Mouse (Mus musculus) midbrain, embryonic 13.5 days (tissue): ENCODE measurements around the gene Gpsm2. TPM values are rescaled to one million over a fixed set of nuclear protein-coding genes. Genes with fewer than 3 reads are reported as not detected.

Source experiments
- ATAC-seq: fragments of 200-750 bp; cut with Nextera tagmentation; 2 replicates; pipeline ENCODE4 v1.8.0; 2017; ENCODE audit warnings: mild to moderate bottlenecking, moderate TSS enrichment, moderate library complexity
- H3K27ac ChIP-seq: fragments of 300-500 bp; sonication (generic); 2 replicates; pipeline ENCODE4 v1.5.1; 2015; ENCODE audit warnings: inconsistent platforms, mild to moderate bottlenecking, moderate library complexity
- H3K27me3 ChIP-seq: fragments of 300-500 bp; sonication (generic); 2 replicates; pipeline ENCODE4 v1.6.1; 2015; ENCODE audit warnings: mild to moderate bottlenecking, inconsistent platforms
- H3K36me3 ChIP-seq: fragments of 300-500 bp; sonication (generic); 2 replicates; pipeline ENCODE4 v1.6.1; 2015; ENCODE audit warnings: mild to moderate bottlenecking, inconsistent platforms
- H3K4me1 ChIP-seq: fragments of 300-500 bp; sonication (generic); replicated peaks from 2 replicates; pipeline ENCODE4 v1.6.1; 2015; ENCODE audit warnings: inconsistent platforms
- H3K4me2 ChIP-seq: fragments of 300-500 bp; sonication (generic); replicated peaks from 2 replicates; pipeline ENCODE4 v1.6.1; 2015; ENCODE audit warnings: moderate library complexity, mild to moderate bottlenecking, inconsistent platforms
- H3K4me3 ChIP-seq: fragments of 300-500 bp; sonication (generic); replicated peaks from 2 replicates; pipeline ENCODE4 v1.5.1; 2015; ENCODE audit warnings: mild to moderate bottlenecking, inconsistent platforms
- H3K9ac ChIP-seq: fragments of 300-500 bp; sonication (generic); replicated peaks from 2 replicates; pipeline ENCODE4 v1.6.1; 2015; ENCODE audit warnings: mild to moderate bottlenecking, inconsistent platforms
- H3K9me3 ChIP-seq: fragments of 300-500 bp; sonication (generic); 2 replicates; pipeline ENCODE4 v1.6.1; 2016; ENCODE audit warnings: mild to moderate bottlenecking, inconsistent platforms
- WGBS: fragments of 180-500 bp; shearing (Covaris S2); methylation state at CpG from one replicate; pipeline ENCODE4 v1.1.7; 2015; 5-methylcytosine and 5-hydroxymethylcytosine counted together
- polyA plus RNA-seq: library from polyadenylated mRNA; unstranded; fragments of >200 nt; fragmentation: Nextera tagmentation; extraction: Ambion mirVana; gene quantifications from 2 replicates; pipeline ENCODE4 v1.2.1, GENCODE M21; 2015

The Gpsm2 gene
- polyA plus RNA-seq, 1 experiment from 2014 or later = 40.1 TPM

GRCm38 (mm10) chr3:108756131-108756530, 34.0 kb upstream of the Gpsm2 start:
- WGBS = 76% methylated on average over 1 of the region's 1 CpGs
- no peak overlapping the region for H3K27ac ChIP-seq

GRCm38 (mm10) chr3:108755542-108755941, 33.4 kb upstream of the Gpsm2 start:
- no peak for ATAC-seq
- Histone ChIP-seq H3K4me3 (no peak overlapping the region), H3K27me3 (no peaks in the 10 kb centered on the region), H3K9me3 (no peaks in the 10 kb centered on the region), H3K27ac (no peak overlapping the region), H3K9ac (no peak overlapping the region), H3K4me1 (no peaks in the 10 kb centered on the region), H3K36me3 (no peaks in the 10 kb centered on the region), H3K4me2 (no peak overlapping the region)
- 94% methylated on average over 2 of the region's 2 CpGs for WGBS

More at GRCm38 (mm10) chr3:108756131-108756530, 34.0 kb upstream of the Gpsm2 start:
- ATAC-seq = no peak
- H3K4me1 ChIP-seq = no peaks in the 10 kb centered on the region
- H3K9me3 ChIP-seq = no peaks in the 10 kb centered on the region
- H3K4me2 ChIP-seq = no peak overlapping the region
- no peaks in the 10 kb centered on the region for H3K36me3 ChIP-seq
- H3K9ac ChIP-seq = no peak overlapping the region
- no peaks in the 10 kb centered on the region for H3K27me3 ChIP-seq
- H3K4me3 ChIP-seq = no peak overlapping the region

GRCm38 (mm10) chr3:108754541-108754940, 32.4 kb upstream of the Gpsm2 start:
- Histone ChIP-seq H3K27ac (no peak overlapping the region), H3K4me2 (no peak overlapping the region), H3K27me3 (no peaks in the 10 kb centered on the region), H3K9me3 (no peaks in the 10 kb centered on the region), H3K4me1 (no peaks in the 10 kb centered on the region), H3K36me3 (no peaks in the 10 kb centered on the region), H3K9ac (no peak overlapping the region), H3K4me3 (no peak overlapping the region)
- no peak for ATAC-seq
- WGBS = 89% methylated on average over 1 of the region's 1 CpGs

GRCm38 (mm10) chr3:108751691-108752090, 29.6 kb upstream of the Gpsm2 start:
- Histone ChIP-seq H3K27ac (no peak overlapping the region), H3K4me3 (no peak overlapping the region), H3K9me3 (no peaks in the 10 kb centered on the region), H3K36me3 (no peaks in the 10 kb centered on the region), H3K27me3 (no peaks in the 10 kb centered on the region), H3K9ac (no peak overlapping the region), H3K4me1 (no peaks in the 10 kb centered on the region), H3K4me2 (no peak overlapping the region)
- no peak for ATAC-seq
- 88% methylated on average over 6 of the region's 6 CpGs for whole genome bisulfite sequencing

- Histone ChIP-seq H3K27ac (no peak overlapping the region), H3K4me3 (no peak overlapping the region), H3K9ac (no peak overlapping the region), H3K4me1 (no peaks in the 10 kb centered on the region), H3K9me3 (no peaks in the 10 kb centered on the region), H3K36me3 (no peaks in the 10 kb centered on the region), H3K27me3 (no peaks in the 10 kb centered on the region), H3K4me2 (no peak overlapping the region)
- ATAC-seq = no peak
- WGBS = 83% methylated on average over 6 of the region's 6 CpGs
Measured at GRCm38 (mm10) chr3:108751061-108751460, 29.0 kb upstream of the Gpsm2 start.

GRCm38 (mm10) chr3:108744060-108744459, 22.0 kb upstream of the Gpsm2 start:
- no peaks in the 10 kb centered on the region for H3K27me3 ChIP-seq
- H3K4me1 ChIP-seq = no peaks in the 10 kb centered on the region
- H3K9me3 ChIP-seq = no peaks in the 10 kb centered on the region
- H3K27ac ChIP-seq = no peak overlapping the region
- H3K36me3 ChIP-seq = no peaks in the 10 kb centered on the region
- 87% methylated on average over 4 of the region's 4 CpGs for WGBS
- no peak overlapping the region for H3K4me2 ChIP-seq
- H3K4me3 ChIP-seq = no peak overlapping the region
- ATAC-seq = no peak
- no peak overlapping the region for H3K9ac ChIP-seq

- WGBS = 66% methylated on average over 8 of the region's 8 CpGs
- Histone ChIP-seq H3K27ac (no peak within 1 kb of the TSS), H3K27me3 (no peaks in the 10 kb centered on the region), H3K36me3 (no peaks in the 10 kb centered on the region), H3K4me1 (no peaks in the 10 kb centered on the region), H3K4me3 (no peak within 1 kb of the TSS), H3K4me2 (no peak within 1 kb of the TSS), H3K9ac (no peak within 1 kb of the TSS), H3K9me3 (no peaks in the 10 kb centered on the region)
- no peak for ATAC-seq
Measured at GRCm38 (mm10) chr3:108739045-108739708, 17.1 kb upstream of the Gpsm2 start, which contains the start of gene Aknad1. Gene Aknad1, plus strand, starts transcription at chr3:108739658.

- WGBS = 86% methylated on average over 3 of the region's 3 CpGs
- no peak for ATAC-seq
- no peak overlapping the region for H3K4me2 ChIP-seq
- no peaks in the 10 kb centered on the region for H3K36me3 ChIP-seq
- no peaks in the 10 kb centered on the region for H3K4me1 ChIP-seq
- no peak overlapping the region for H3K27ac ChIP-seq
- no peak overlapping the region for H3K4me3 ChIP-seq
- no peak overlapping the region for H3K9ac ChIP-seq
- no peaks in the 10 kb centered on the region for H3K9me3 ChIP-seq
- no peaks in the 10 kb centered on the region for H3K27me3 ChIP-seq
Measured at GRCm38 (mm10) chr3:108737761-108738160, 15.7 kb upstream of the Gpsm2 start.

- Histone ChIP-seq H3K4me1 (no peaks in the 10 kb centered on the region), H3K9me3 (no peaks in the 10 kb centered on the region), H3K4me3 (no peak overlapping the region), H3K36me3 (no peaks in the 10 kb centered on the region), H3K9ac (no peak overlapping the region), H3K27me3 (no peaks in the 10 kb centered on the region), H3K27ac (no peak overlapping the region), H3K4me2 (no peak overlapping the region)
- 48% methylated on average over 12 of the region's 12 CpGs for WGBS
- ATAC-seq = no peak
Measured at GRCm38 (mm10) chr3:108730316-108730715, 8.2 kb upstream of the Gpsm2 start.

- no peak for ATAC-seq
- Histone ChIP-seq H3K4me1 (peaks cover 4% of the 10 kb centered on the region), H3K9me3 (no peaks in the 10 kb centered on the region), H3K4me2 (no peak overlapping the region), H3K4me3 (no peak overlapping the region), H3K36me3 (no peaks in the 10 kb centered on the region), H3K27ac (no peak overlapping the region), H3K27me3 (no peaks in the 10 kb centered on the region), H3K9ac (no peak overlapping the region)
- 87% methylated on average over 3 of the region's 3 CpGs for WGBS
Measured at GRCm38 (mm10) chr3:108727776-108728175, 5.7 kb upstream of the Gpsm2 start.

GRCm38 (mm10) chr3:108727344-108727743, 5.2 kb upstream of the Gpsm2 start:
- Histone ChIP-seq H3K27ac (no peak overlapping the region), H3K9ac (no peak overlapping the region), H3K27me3 (no peaks in the 10 kb centered on the region), H3K4me2 (no peak overlapping the region), H3K4me1 (peaks cover 8% of the 10 kb centered on the region), H3K4me3 (no peak overlapping the region), H3K36me3 (no peaks in the 10 kb centered on the region), H3K9me3 (no peaks in the 10 kb centered on the region)
- no peak for ATAC-seq

- 94% methylated on average over 7 of the region's 7 CpGs for WGBS
- no peak for ATAC-seq
- H3K4me1 ChIP-seq = peaks cover 8% of the 10 kb centered on the region
Measured at GRCm38 (mm10) chr3:108726413-108726812, 4.3 kb upstream of the Gpsm2 start.

More at GRCm38 (mm10) chr3:108726413-108726812, 4.3 kb upstream of the Gpsm2 start:
- no peak overlapping the region for H3K27ac ChIP-seq
- H3K4me2 ChIP-seq = no peak overlapping the region
- no peaks in the 10 kb centered on the region for H3K9me3 ChIP-seq
- H3K27me3 ChIP-seq = no peaks in the 10 kb centered on the region
- H3K36me3 ChIP-seq = no peaks in the 10 kb centered on the region
- no peak overlapping the region for H3K9ac ChIP-seq
- no peak overlapping the region for H3K4me3 ChIP-seq
